17 mouse cellular contexts compared by ENCODE assay signal in genomic region chr6:34824406-34824805, GRCm38 (mm10). TPM values are rescaled to one million over a fixed set of nuclear protein-coding genes. Genes with fewer than 3 reads are reported as not detected.
A peak's percentile ranks its signal among the peaks of the same experiment; 100 is the strongest.
DNase-seq lines count a peak whose midpoint lies in the region.
"Had no signal": no experiment of that assay in that cellular context is flagged by ENCODE, and none has a peak within 500 bp of the region (broad histone marks: within the 10 kb centered on the region; RNA-seq: fewer than 3 reads in every experiment).

No protein-coding gene starts in this region.

- DNase-seq in layer of hippocampus, adult 18-20 months (ENCODE audit: low spot score in 2 of 2), result peak; percentile 7 to 26
- DNase-seq in layer of hippocampus, postnatal 25 days (ENCODE audit: extremely low spot score in 1 of 2, low spot score in 1 of 2), result no peak
- peak; percentile 66 for DNase-seq in 416B (ENCODE audit: low read depth)
- DNase-seq in NIH3T3 (ENCODE audit: low read depth), result peak; percentile 12
- peak; percentile 26 to 37 for DNase-seq in left cerebral cortex, postnatal 25 days (ENCODE audit: low spot score in 2 of 2)
- DNase-seq in urinary bladder, adult 18-20 months (ENCODE audit: low spot score in 2 of 2), result no peak
- DNase-seq in kidney, adult 11 months, result no peak
- DNase-seq in gastrocnemius, postnatal 4 days (ENCODE audit: low spot score in 2 of 2), result no peak
- DNase-seq: adrenal gland, adult 8-10 months; cerebellum, adult 2 months; gastrocnemius, postnatal 36 days; heart, postnatal 4 days; kidney, adult 9 months; kidney, postnatal 4 days; liver, postnatal 0 days; retina, postnatal 1 day; thymus, postnatal 4 days had no signal

- intact Hi-C loops in left cerebral cortex, postnatal 25 days (cut with DNase I), result no loop called here

RNA-seq across cellular contexts. Expression of gene Tmem140, which starts 38.5 kb away (rescaled TPM):
- 1 to 10 TPM; 1.6 to 2.7 TPM for total RNA-seq in layer of hippocampus, adult 18-20 months (2021)
- total RNA-seq in layer of hippocampus, postnatal 25 days (2021), result 1 to 10 TPM; 1.9 to 2.0 TPM
- total RNA-seq in left cerebral cortex, postnatal 25 days (2021), result 1 to 10 TPM; 2.0 to 2.4 TPM
- total RNA-seq in gastrocnemius, postnatal 4 days (2021), result 1 to 10 TPM; 8.6 to 9.7 TPM

RNA-seq across cellular contexts. Expression of gene Agbl3, which starts 44.2 kb away (rescaled TPM):
- 10 to 100 TPM; 13.5 to 13.7 TPM for total RNA-seq in layer of hippocampus, adult 18-20 months (2021)
- 10 to 100 TPM; 16.8 to 17.0 TPM for total RNA-seq in layer of hippocampus, postnatal 25 days (2021)
- total RNA-seq in left cerebral cortex, postnatal 25 days (2021), result 10 to 100 TPM; 15.6 to 16.7 TPM
- total RNA-seq in gastrocnemius, postnatal 4 days (2021), result 1 to 10 TPM; 7.4 to 8.5 TPM

RNA-seq across cellular contexts. Expression of gene Cyren, which starts 53.5 kb away (rescaled TPM):
- total RNA-seq in layer of hippocampus, adult 18-20 months (2021), result 1 to 10 TPM; 4.5 to 4.8 TPM
- 1 to 10 TPM; 4.8 TPM for total RNA-seq in layer of hippocampus, postnatal 25 days (2021)
- 1 to 10 TPM; 5.5 to 6.1 TPM for total RNA-seq in left cerebral cortex, postnatal 25 days (2021)
- 1 to 10 TPM; 7.9 TPM for total RNA-seq in gastrocnemius, postnatal 4 days (2021)

Comparison
In these comparisons a context has a peak if more than half of its experiments do, and no peak if none do; other contexts are left out.
1. DNase-seq: peak in layer of hippocampus, adult 18-20 months (2 of 2), 416B (single experiment), NIH3T3 (single experiment) and left cerebral cortex, postnatal 25 days (2 of 2); none in layer of hippocampus, postnatal 25 days (0 of 2), urinary bladder, adult 18-20 months (0 of 2), kidney, adult 11 months (single experiment) and gastrocnemius, postnatal 4 days (0 of 2).